1 mouse cellular context compared by ENCODE assay signal in genomic region chr11:106273311-106273684, GRCm38 (mm10).
TF ChIP-seq lines count a peak whose summit lies in the region.

No protein-coding gene starts in this region.

TF ChIP-seq in CH12.LX, 34 proteins besides CTCF, POLR2A, EP300 and RAD21 (continued from another document):
- TF ChIP-seq ZKSCAN1 (IDR thresholded peaks at IDR 0.05; ENCODE audit: borderline replicate concordance, low read depth, low read length) = no peak
- no peak; the same call in 1 of the 2 replicates for TF ChIP-seq BHLHE40 (IDR thresholded peaks at IDR 0.05; ENCODE audit: low read depth, low read length)
- TF ChIP-seq TCF12 (IDR thresholded peaks at IDR 0.05; ENCODE audit: low read depth, low read length) = no peak
